In genomic region chr1:136063991-136064390, GRCm38 (mm10) we compare ENCODE assay signal across 26 mouse cellular contexts. TPM values are rescaled to one million over a fixed set of nuclear protein-coding genes. Genes with fewer than 3 reads are reported as not detected.
DNase-seq lines count a peak whose midpoint lies in the region; ATAC-seq lines count a peak whose summit lies in the region.
"Had no signal": no experiment of that assay in that cellular context is flagged by ENCODE, and none has a peak within 500 bp of the region (broad histone marks: within the 10 kb centered on the region; RNA-seq: fewer than 3 reads in every experiment).

No protein-coding gene starts in this region.

- H3K36me3 ChIP-seq in heart, embryonic 10.5 days: no peaks in the 10 kb centered on the region
- no peaks in the 10 kb centered on the region for H3K36me3 ChIP-seq in midbrain, embryonic 14.5 days (ENCODE audit: control insufficient read depth, insufficient read depth, low read length)
- no peaks in the 10 kb centered on the region for H3K36me3 ChIP-seq in midbrain, embryonic 15.5 days (replicated peaks)
- no peaks in the 10 kb centered on the region for H3K36me3 ChIP-seq in embryonic facial prominence, embryonic 10.5 days (replicated peaks)
- H3K36me3 ChIP-seq: embryonic facial prominence, embryonic 13.5 days; forebrain, embryonic 12.5 days; G1E; hindbrain, embryonic 10.5 days; intestine, embryonic 15.5 days had no signal

- H3K4me2 ChIP-seq in midbrain, embryonic 14.5 days (ENCODE audit: low read length): no peak overlapping the region
- no peak overlapping the region for H3K4me2 ChIP-seq in midbrain, embryonic 15.5 days
- H3K4me2 ChIP-seq: embryonic facial prominence, embryonic 13.5 days; forebrain, embryonic 12.5 days; hindbrain, embryonic 14.5 days; intestine, embryonic 15.5 days had no signal

- H3K9me3 ChIP-seq in heart, embryonic 10.5 days: no peaks in the 10 kb centered on the region
- no peaks in the 10 kb centered on the region for H3K9me3 ChIP-seq in midbrain, embryonic 14.5 days (ENCODE audit: control insufficient read depth, low read length)
- H3K9me3 ChIP-seq in midbrain, embryonic 15.5 days: no peaks in the 10 kb centered on the region
- no peaks in the 10 kb centered on the region for H3K9me3 ChIP-seq in embryonic facial prominence, embryonic 10.5 days
- H3K9me3 ChIP-seq: embryonic facial prominence, embryonic 13.5 days; forebrain, embryonic 12.5 days; G1E; hindbrain, embryonic 10.5 days; intestine, embryonic 15.5 days had no signal

- ATAC-seq in midbrain, embryonic 14.5 days (ENCODE audit: low FRiP score, low TSS enrichment): no peak
- no peak for ATAC-seq in midbrain, embryonic 15.5 days (replicated peaks)
- ATAC-seq: activated CD4-positive, CD25-positive, alpha-beta regulatory T cell, adult 4 months; CD4-positive, CD25-positive, alpha-beta regulatory T cell, adult 4 months; intestine, embryonic 15.5 days; Patski had no signal

- H3K4me3 ChIP-seq in heart, embryonic 10.5 days: no peak overlapping the region
- no peak overlapping the region for H3K4me3 ChIP-seq in midbrain, embryonic 14.5 days (replicated peaks; ENCODE audit: low read depth, low read length)
- H3K4me3 ChIP-seq in midbrain, embryonic 15.5 days: no peak overlapping the region
- H3K4me3 ChIP-seq in embryonic facial prominence, embryonic 10.5 days: no peak overlapping the region
- H3K4me3 ChIP-seq: embryonic facial prominence, embryonic 13.5 days; forebrain, embryonic 12.5 days; hindbrain, embryonic 10.5 days; intestine, embryonic 15.5 days had no signal

- H3K27ac ChIP-seq in heart, embryonic 10.5 days: 0 out of 2 replicates have a peak overlapping the region, but pooled peaks have one; percentile 7
- H3K27ac ChIP-seq in midbrain, embryonic 14.5 days (replicated peaks; ENCODE audit: low read depth, low read length): no peak overlapping the region
- no peak overlapping the region for H3K27ac ChIP-seq in midbrain, embryonic 15.5 days
- H3K27ac ChIP-seq in embryonic facial prominence, embryonic 10.5 days (replicated peaks): no peak overlapping the region
- H3K27ac ChIP-seq: embryonic facial prominence, embryonic 13.5 days; forebrain, embryonic 12.5 days; hindbrain, embryonic 10.5 days; hindbrain, embryonic 14.5 days; intestine, embryonic 15.5 days had no signal

- DNase-seq in heart, embryonic 10.5 days (ENCODE audit: low spot score): no peak
- no peak for DNase-seq in heart, adult 8-10 months (ENCODE audit: low spot score)
- peak; percentile 10 for DNase-seq in midbrain, embryonic 14.5 days
- peak; percentile 24 for DNase-seq in Muller cell, postnatal 12 days (ENCODE audit: inconsistent ontology term)
- DNase-seq in brain, adult 2 months (ENCODE audit: low read depth, low spot score): peak; percentile 73
- DNase-seq in ovary, postnatal 10 days (ENCODE audit: low spot score): no peak
- no peak for DNase-seq in embryonic facial prominence, embryonic 10.5 days (ENCODE audit: low spot score)
- DNase-seq: adrenal gland, postnatal 25 days; B cell, adult 2 months; cerebellum, adult 2 months; cerebellum, postnatal 14 days; gastrocnemius, postnatal 14 days; heart, postnatal 14 days had no signal

- 46% methylated on average over 5 of the region's 5 CpGs for WGBS in heart, embryonic 10.5 days
- WGBS in midbrain, embryonic 14.5 days: 62% methylated on average over 5 of the region's 5 CpGs
- 77% methylated on average over 5 of the region's 5 CpGs for WGBS in midbrain, embryonic 15.5 days
- WGBS in embryonic facial prominence, embryonic 10.5 days: 77% methylated on average over 5 of the region's 5 CpGs

- H3K27me3 ChIP-seq in heart, embryonic 10.5 days (ENCODE audit: insufficient read depth, poor library complexity, severe bottlenecking): peaks cover 11% of the 10 kb centered on the region; the same call in 1 of the 2 replicates
- H3K27me3 ChIP-seq in midbrain, embryonic 14.5 days (ENCODE audit: control insufficient read depth, insufficient read depth, low read length): no peaks in the 10 kb centered on the region
- no peaks in the 10 kb centered on the region for H3K27me3 ChIP-seq in midbrain, embryonic 15.5 days (replicated peaks)
- H3K27me3 ChIP-seq in embryonic facial prominence, embryonic 10.5 days (replicated peaks; ENCODE audit: low read depth, poor library complexity, severe bottlenecking): no peaks in the 10 kb centered on the region
- H3K27me3 ChIP-seq: embryonic facial prominence, embryonic 13.5 days; forebrain, embryonic 12.5 days; intestine, embryonic 15.5 days had no signal

- peaks cover 23% of the 10 kb centered on the region for H3K4me1 ChIP-seq in heart, embryonic 10.5 days
- no peaks in the 10 kb centered on the region for H3K4me1 ChIP-seq in midbrain, embryonic 14.5 days (ENCODE audit: control insufficient read depth, insufficient read depth, low read length)
- H3K4me1 ChIP-seq in midbrain, embryonic 15.5 days: no peaks in the 10 kb centered on the region
- H3K4me1 ChIP-seq in embryonic facial prominence, embryonic 10.5 days: 0 out of 2 replicates have a peak, but pooled peaks cover 9% of the 10 kb centered on the region
- H3K4me1 ChIP-seq: embryonic facial prominence, embryonic 13.5 days; intestine, embryonic 15.5 days had no signal

- no peak overlapping the region for H3K9ac ChIP-seq in midbrain, embryonic 14.5 days (replicated peaks; ENCODE audit: low read length)
- no peak overlapping the region for H3K9ac ChIP-seq in midbrain, embryonic 15.5 days
- H3K9ac ChIP-seq: embryonic facial prominence, embryonic 13.5 days; forebrain, embryonic 12.5 days; hindbrain, embryonic 14.5 days; intestine, embryonic 15.5 days had no signal

RNA-seq across cellular contexts. Expression of gene Cacna1s, which starts 11.4 kb away (rescaled TPM):
- 1.3 and 1.6 TPM in 2 replicates for polyA plus RNA-seq in heart, embryonic 10.5 days (2016; fragmentation: Nextera tagmentation; extraction: Ambion mirVana)
- 10 to 100 TPM; 15.3 to 19.4 (median 18.4) TPM for total RNA-seq in heart, adult 8-10 months (2022)
- not detected in 2 replicates for polyA plus RNA-seq in midbrain, embryonic 14.5 days (2014; fragmentation: Nextera tagmentation; extraction: Ambion mirVana)
- 0.12 and 0.17 TPM in 2 replicates for polyA plus RNA-seq in midbrain, embryonic 15.5 days (2015; fragmentation: Nextera tagmentation; extraction: Ambion mirVana)
- polyA plus RNA-seq in embryonic facial prominence, embryonic 10.5 days (2016; fragmentation: Nextera tagmentation; extraction: Ambion mirVana): 0.06 and 0.16 TPM in 2 replicates
- total RNA-seq: granulocyte monocyte progenitor cell, adult 5-6 weeks had no signal
- polyA plus RNA-seq: G1E, Patski had no signal

RNA-seq across cellular contexts. Expression of gene Ascl5, which starts 13.4 kb away (rescaled TPM):
- not detected in 2 replicates for polyA plus RNA-seq in heart, embryonic 10.5 days (2016; fragmentation: Nextera tagmentation; extraction: Ambion mirVana)
- total RNA-seq in heart, adult 8-10 months (2022): not detected
- not detected in 2 replicates for polyA plus RNA-seq in midbrain, embryonic 14.5 days (2014; fragmentation: Nextera tagmentation; extraction: Ambion mirVana)
- polyA plus RNA-seq in midbrain, embryonic 15.5 days (2015; fragmentation: Nextera tagmentation; extraction: Ambion mirVana): not detected in 2 replicates
- 0.47 TPM in 1 of 2 replicates, not detected in the other for polyA plus RNA-seq in embryonic facial prominence, embryonic 10.5 days (2016; fragmentation: Nextera tagmentation; extraction: Ambion mirVana)
- total RNA-seq: adrenal gland, adult 18-20 months; adrenal gland, postnatal 25 days; G1E; gastrocnemius, postnatal 14 days; granulocyte monocyte progenitor cell, adult 5-6 weeks; heart, postnatal 14 days had no signal
- polyA plus RNA-seq: activated CD4-positive, CD25-positive, alpha-beta regulatory T cell, adult 4 months; CD4-positive, CD25-positive, alpha-beta regulatory T cell, adult 4 months; cerebellum, adult 2 months; forebrain, embryonic 12.5 days; G1E; heart, embryonic 14.5 days; hindbrain, embryonic 10.5 days; hindbrain, embryonic 14.5 days; intestine, embryonic 15.5 days; Patski had no signal

RNA-seq across cellular contexts. Expression of gene Tmem9, which starts 56.0 kb away (rescaled TPM):
- polyA plus RNA-seq in heart, embryonic 10.5 days (2016; fragmentation: Nextera tagmentation; extraction: Ambion mirVana): 155 and 166 TPM in 2 replicates
- 10 to 100 TPM; 12.6 to 21.0 (median 17.3) TPM for total RNA-seq in heart, adult 8-10 months (2022)
- 90.4 and 140 TPM in 2 replicates for polyA plus RNA-seq in midbrain, embryonic 14.5 days (2014; fragmentation: Nextera tagmentation; extraction: Ambion mirVana)
- 150 and 154 TPM in 2 replicates for polyA plus RNA-seq in midbrain, embryonic 15.5 days (2015; fragmentation: Nextera tagmentation; extraction: Ambion mirVana)
- polyA plus RNA-seq in embryonic facial prominence, embryonic 10.5 days (2016; fragmentation: Nextera tagmentation; extraction: Ambion mirVana): 139 and 142 TPM in 2 replicates

RNA-seq across cellular contexts. Expression of gene Igfn1, which starts 57.8 kb away (rescaled TPM):
- not detected in 2 replicates for polyA plus RNA-seq in heart, embryonic 10.5 days (2016; fragmentation: Nextera tagmentation; extraction: Ambion mirVana)
- total RNA-seq in heart, adult 8-10 months (2022): under 1 TPM; 0.05 to 0.16 (median 0.10) TPM
- polyA plus RNA-seq in midbrain, embryonic 14.5 days (2014; fragmentation: Nextera tagmentation; extraction: Ambion mirVana): not detected in 2 replicates
- not detected in 2 replicates for polyA plus RNA-seq in midbrain, embryonic 15.5 days (2015; fragmentation: Nextera tagmentation; extraction: Ambion mirVana)
- 0.04 TPM in 1 of 2 replicates, not detected in the other for polyA plus RNA-seq in embryonic facial prominence, embryonic 10.5 days (2016; fragmentation: Nextera tagmentation; extraction: Ambion mirVana)
- total RNA-seq: granulocyte monocyte progenitor cell, adult 5-6 weeks had no signal
- polyA plus RNA-seq: activated CD4-positive, CD25-positive, alpha-beta regulatory T cell, adult 4 months; CD4-positive, CD25-positive, alpha-beta regulatory T cell, adult 4 months; forebrain, embryonic 12.5 days; hindbrain, embryonic 14.5 days; intestine, embryonic 15.5 days; Patski had no signal

Comparison
In these comparisons a context has a peak if more than half of its experiments do, and no peak if none do; other contexts are left out.
1. DNase-seq: peak in midbrain, embryonic 14.5 days (single experiment), Muller cell, postnatal 12 days (single experiment) and brain, adult 2 months (single experiment); none in heart, embryonic 10.5 days (single experiment), heart, adult 8-10 months (single experiment), ovary, postnatal 10 days (single experiment) and embryonic facial prominence, embryonic 10.5 days (single experiment).